Mouse (Mus musculus) thymus, adult 2 months (tissue): Measurements from ENCODE around the gene Gm49340.

Experiments used
- CTCF ChIP-seq: fragments of 200-500 bp; IDR thresholded peaks from 2 replicates; pipeline ENCODE4 v1.5.1; 2012; ENCODE audit warnings: mild to moderate bottlenecking, control low read depth, low read length, moderate library complexity, borderline replicate concordance; ENCODE audit not compliant: control insufficient read depth, poor library complexity, insufficient read depth; ENCODE audit errors: extremely low read depth
- POLR2A ChIP-seq: fragments of 200-500 bp; IDR thresholded peaks from 2 replicates; pipeline ENCODE4 v1.6.1; 2012; ENCODE audit warnings: mild to moderate bottlenecking, low read length, control low read depth, moderate library complexity; ENCODE audit not compliant: control insufficient read depth, poor library complexity, insufficient read depth; ENCODE audit errors: extremely low read depth

GRCm38 (mm10) chr11:73336919-73337318, 7.4 kb downstream of the Gm49340 start:
- TF ChIP-seq POLR2A (no peak), CTCF (no peak)
